Mouse (Mus musculus) lung, postnatal 36 days (tissue): ENCODE results near the gene Amy2a2.
"Not testable (repeated sequence)": the region's sequence is repeated elsewhere in the genome, so short reads cannot be mapped to it uniquely, and the experiment has no call there.

ENCODE experiments used
- DNase-seq: peaks from one replicate; pipeline ENCODE4 v3.0.0; 2022; ENCODE audit warnings: mixed read lengths

Gene Amy2a2

GRCm38 (mm10) chr3:113356558-113356957, at the start of gene Amy2a2:
TSS of gene Amy2a2 (minus strand) at chr3:113356658.
- DNase-seq, result not testable (repeated sequence)

- not testable (repeated sequence) for DNase-seq
Observed at GRCm38 (mm10) chr3:113345484-113345883, 11.0 kb downstream of the Amy2a2 start.

- DNase-seq, result not testable (repeated sequence)
Observed at GRCm38 (mm10) chr3:113323952-113324351, 32.5 kb downstream of the Amy2a2 start, which contains the start of gene Amy2a3. TSS of gene Amy2a3 (minus strand) at chr3:113324052.

- DNase-seq, result not testable (repeated sequence)
Observed at GRCm38 (mm10) chr3:113312937-113313336, 43.5 kb downstream of the Amy2a2 start.
